Mouse (Mus musculus) induced T-regulatory cell, adult 2 months (primary cell): ENCODE measurements around the gene Dlx3.

Experiments used
- DNase-seq: peaks from one replicate; pipeline ENCODE4 v3.0.0-alpha.2; 2012; ENCODE audit warnings: low read depth

Gene Dlx3

DNA sequence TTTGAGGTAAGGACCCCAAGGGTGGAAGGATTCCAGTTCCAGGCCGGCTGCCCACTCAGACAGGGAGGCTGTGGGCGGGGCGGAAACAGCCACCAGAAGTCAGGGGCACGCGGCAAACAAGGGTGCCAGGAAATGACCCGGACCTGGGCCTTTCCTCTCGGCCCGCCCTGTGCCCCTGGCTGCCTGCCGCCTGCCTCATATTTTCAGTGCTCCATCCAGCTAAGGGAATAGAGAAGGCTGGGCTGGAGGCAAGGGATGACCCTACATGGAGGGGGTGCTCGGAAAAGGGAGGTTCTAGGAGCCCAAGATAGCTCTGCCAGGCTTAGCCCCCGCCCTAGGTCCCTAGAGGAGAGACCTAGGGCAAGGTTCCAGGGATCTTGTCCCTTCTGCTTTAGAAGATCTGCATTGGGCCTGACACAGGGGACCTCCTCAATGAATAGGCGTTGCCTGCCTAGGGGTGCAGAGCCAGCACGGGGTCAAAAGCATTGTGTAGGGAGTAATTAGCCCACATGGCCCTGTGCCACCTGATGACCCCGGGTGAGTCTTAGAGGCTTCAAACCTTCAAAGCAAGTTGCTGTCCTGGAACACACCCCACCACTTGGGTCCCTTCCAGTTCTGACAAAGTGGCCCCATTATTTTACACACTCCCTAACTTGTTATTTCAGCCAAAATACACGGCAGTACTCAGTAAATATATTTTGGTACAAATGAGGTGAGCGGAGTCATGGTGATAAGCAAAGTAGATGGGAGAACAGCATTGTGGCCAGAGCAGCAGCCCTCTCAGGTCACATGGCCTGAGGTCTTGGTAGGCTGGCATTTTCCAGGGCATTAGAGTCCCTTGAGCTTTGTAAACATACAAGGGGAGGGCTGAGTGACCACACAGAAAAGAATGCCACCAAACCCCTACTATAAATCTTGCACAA, 30.8 kb upstream of the Dlx3 start:
- no peak for DNase-seq

DNA sequence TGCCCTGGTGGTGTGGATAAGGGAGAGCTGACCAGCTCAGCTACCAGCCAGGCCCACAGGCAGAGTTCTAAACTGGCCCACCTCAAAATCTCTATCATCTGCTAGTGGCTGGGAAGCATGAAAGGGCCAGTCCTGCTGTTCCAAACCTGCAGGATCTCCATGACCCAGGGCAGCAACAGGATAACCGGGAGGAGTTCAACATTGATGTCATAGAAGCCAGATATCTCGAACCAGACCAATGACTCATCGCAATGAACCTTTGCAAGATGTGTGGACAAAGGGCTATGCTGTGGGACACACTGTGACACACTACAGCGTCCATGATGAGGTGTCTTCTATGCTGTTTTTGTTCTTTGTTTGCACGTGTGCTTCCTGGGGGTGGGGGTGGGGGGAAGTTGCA, 26.8 kb upstream of the Dlx3 start:
- no peak for DNase-seq

DNA sequence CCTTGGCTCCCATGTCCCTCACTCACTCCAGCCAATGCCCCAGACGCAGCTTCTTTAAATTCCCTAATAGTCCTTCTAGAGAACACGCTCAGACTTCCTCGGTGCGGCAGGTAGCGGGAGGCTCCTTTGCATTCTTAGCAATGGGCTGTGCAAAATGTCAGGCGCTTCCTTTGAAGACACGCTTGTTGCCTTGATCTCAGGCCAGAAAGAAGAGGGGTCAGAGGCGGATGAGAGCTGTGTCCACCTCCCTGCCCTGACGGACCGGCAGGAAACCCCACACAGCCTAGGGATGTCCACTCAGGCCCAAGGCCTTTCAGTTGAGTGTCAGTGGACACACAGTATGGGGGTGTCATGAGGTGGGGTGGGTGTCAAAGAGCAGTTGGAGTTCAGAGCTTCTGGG, 24.3 kb upstream of the Dlx3 start:
- no peak for DNase-seq

DNA sequence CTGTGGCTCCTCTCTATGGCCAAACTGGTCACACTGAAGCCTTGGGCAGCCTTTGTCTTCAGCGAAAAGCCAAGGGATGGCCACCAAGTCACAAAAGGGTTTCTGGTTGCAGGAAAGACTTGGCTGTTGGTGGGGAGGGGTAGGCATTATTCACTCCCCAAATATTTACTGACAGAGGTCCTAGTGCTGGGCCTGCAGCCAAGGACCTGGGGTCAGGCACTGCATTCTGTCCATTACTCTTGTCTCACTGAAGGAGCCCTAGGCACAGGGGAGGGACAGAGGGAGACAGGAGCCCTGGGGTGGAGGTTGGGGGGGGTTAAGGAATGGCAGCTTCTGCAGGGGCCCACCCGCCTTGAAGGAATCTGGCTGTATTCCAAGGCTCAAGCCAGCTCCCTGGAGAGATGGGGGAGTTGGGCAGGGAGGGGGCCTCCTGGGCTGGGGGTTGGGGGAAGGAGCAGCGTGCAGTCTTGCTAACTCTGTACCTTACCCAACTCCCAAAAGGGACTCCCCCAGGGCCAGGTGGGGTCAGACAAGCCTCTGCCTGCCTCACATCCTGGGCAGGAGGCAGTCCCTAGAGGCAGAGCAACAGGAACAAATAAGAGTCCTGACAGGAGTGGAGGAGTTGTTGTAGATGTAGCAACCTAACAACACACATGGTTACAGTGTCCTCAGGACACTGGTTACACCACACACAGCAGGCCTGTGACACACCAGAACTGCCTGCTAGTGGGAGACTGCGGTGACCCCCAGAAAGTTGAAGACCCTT, 23.1 kb upstream of the Dlx3 start:
- DNase-seq = no peak

DNA sequence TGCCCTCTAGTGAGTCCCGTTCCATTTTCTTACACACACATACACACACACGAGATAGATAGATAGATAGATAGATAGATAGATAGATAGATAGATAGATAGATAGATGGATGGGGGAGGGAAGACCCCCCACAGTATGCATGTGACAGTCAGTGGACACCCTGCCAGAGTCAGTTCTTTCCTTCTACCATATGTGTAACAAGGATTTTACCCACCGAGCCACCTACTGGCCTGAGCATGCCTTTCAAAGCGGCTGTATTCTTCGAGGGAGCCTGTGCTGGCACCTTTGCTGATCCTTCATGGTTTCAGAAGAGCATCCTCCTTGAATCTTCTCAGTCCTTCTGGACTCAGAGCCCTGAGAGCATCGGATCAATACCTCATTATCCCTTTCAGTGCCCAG, 22.0 kb upstream of the Dlx3 start:
- DNase-seq = no peak

DNA sequence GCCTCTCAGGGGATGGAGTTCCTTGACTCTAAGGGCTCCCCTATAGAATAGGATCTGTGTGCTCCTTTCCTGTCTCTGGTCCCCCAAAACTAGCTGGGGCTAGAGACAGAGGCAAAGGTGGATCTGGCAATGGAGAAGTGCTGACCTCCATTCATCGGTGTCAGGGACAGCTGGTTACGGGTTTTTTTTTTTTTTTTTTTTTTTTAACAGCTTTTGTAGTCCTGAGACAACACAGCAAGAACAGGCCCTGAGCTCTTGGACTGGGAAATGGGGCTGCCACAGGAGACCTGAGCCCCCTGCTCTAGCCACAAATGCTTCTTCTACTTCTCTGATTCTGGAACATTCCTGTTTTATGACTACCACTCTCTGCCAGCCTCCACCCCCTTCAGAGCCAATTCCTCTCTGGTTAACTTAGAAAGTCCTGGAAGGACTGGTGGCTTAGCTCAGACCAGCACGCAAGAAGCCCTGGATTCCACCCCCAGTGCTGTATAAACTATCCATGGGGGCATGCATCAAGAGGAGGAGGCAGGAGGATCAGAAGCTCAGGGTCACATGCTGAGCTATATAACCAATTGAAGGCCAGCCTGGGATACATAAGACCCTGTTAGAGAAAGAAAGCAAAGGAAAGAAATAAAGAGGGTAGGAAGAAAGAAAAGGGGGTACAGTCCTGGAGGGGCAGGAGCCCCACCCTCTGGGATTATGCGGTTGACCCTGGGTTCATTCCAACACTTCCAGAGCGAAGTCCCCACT, 21.4 kb upstream of the Dlx3 start:
- no peak for DNase-seq

DNA sequence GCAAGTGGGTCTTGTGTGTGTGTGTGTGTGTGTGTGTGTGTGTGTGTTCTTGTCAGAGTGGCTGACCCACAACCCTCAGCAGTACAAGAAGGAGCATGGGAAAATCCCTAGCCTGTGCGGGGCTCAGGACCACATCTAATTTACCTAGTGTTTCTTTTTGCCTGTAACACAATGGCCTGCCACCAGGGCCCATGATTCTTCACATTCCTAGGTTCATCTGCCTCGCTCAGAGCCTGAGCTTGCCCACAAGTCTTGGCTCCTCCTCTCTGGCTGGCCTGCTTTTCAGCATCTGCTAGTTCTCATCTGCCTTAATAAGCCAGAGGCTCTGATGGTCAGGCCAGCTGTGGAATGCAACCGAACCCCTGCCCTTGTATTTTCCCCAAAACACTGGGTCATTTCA, 19.5 kb upstream of the Dlx3 start:
- DNase-seq = no peak

DNA sequence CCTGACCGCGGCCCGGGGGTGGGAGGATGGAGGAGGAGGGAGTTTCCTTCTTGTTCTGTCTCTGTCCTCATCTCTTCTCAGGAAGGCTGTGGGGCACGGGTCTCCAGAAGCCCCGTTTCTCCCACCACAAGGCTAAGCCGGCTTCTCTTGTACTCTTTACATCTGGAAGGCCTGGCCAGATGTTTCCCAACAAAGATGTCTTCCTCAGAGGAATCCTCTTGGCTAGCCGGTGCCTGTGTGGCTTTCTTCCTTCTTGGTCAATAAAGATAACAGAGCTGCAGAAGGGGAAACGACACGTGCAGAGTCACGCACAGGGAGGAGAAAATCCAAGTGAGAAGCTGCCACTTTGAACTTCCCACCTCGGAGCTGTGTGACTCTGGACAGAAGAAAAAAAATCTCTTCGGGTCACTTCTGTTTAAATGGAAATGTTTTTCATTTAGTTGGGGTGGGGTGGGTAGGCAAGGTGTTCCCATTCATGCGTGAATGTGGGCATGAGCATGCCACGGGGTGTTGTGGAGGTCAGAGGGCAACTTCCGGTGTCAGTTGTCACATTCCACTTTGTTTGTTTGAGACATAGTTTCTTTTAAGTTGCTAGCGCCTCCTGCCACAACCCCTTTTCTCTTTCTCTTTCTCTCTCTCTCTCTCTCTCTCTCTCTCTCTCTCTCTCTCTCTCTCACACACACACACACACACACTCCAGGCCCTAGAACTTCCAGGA, 18.7 kb upstream of the Dlx3 start:
- no peak for DNase-seq

DNA sequence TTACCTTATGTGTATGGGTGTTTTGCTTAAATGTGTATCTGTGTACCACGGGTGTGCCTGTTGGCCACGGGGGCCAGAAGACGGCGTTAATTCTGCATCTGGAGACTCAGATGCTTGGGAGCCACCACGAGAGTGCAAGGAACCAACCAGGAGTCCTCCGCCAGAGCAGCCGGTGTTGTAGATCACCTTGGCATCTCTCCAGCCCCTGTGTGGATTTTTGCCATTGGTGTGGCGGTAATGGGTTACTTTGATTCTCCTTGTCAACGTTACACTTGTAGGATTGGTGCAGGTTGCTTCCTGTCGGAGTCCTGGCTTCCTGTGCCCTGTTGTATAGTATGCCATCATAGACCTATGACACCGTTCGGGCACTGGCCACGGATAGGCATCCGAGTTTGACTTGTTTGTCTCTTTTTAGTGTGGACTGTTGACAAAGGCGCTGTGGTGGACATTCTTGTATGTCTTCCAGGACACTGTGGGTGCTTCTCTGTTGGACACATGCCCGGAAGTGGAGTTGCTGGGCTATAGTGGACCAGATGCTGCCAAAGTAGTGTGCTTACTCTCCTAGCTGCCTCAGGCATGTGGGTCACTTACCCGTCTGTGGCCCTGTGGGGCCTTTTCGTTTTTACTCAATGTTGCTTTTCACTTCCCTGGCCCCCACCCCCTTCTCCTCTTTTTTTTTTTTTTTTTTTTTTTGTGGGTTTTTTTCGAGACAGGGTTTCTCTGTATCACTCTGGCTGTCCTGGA, 17.6 kb upstream of the Dlx3 start:
- no peak for DNase-seq

DNA sequence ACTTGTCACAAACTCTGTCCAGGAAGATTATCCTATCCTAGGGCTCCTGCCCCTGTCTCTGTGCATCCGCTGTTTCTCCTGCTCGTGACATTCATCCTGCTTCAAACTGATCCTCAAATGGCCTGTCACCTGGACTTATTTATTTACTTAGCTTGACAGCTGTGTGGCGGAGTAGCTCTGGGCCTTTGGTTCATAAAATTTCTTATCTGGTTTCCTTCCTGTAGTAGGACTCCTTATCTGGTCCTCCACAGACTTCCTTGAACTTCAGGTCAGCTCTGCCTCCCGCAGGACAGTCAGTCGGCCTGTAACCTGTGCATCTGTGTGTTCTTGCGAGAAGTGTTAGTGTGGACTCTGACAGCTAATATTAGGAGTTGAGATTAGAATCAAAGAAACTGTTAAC, 15.7 kb upstream of the Dlx3 start:
- DNase-seq = no peak

DNA sequence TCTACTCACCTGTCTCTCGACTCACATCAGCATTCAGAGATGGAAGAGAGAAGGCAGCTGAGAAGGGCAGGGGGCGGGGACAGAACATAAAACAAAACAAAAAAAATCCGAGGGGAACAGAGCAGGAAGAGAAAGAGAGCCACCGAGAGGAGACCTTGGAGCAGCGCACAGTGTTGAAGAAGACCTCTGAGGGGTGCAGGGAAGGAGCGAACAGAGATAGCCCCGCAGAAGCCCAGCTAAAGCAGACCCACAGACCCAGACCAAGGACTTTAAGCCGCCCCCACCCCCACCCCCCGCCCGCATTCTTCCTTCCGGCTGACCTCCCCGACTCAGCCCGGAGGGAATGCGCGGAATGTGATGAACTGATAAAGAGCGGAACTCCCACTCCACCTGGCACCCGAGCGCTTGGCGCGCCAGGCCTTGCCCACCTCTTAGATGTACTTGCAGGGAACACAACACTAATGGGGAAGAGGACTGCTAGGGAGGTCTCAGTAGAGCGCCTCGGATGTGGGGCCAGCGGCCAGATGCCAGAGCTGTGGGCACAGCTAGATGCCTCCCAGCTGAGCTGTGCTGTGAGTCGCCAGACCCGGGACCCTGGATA, 14.5 kb upstream of the Dlx3 start:
- no peak for DNase-seq

DNA sequence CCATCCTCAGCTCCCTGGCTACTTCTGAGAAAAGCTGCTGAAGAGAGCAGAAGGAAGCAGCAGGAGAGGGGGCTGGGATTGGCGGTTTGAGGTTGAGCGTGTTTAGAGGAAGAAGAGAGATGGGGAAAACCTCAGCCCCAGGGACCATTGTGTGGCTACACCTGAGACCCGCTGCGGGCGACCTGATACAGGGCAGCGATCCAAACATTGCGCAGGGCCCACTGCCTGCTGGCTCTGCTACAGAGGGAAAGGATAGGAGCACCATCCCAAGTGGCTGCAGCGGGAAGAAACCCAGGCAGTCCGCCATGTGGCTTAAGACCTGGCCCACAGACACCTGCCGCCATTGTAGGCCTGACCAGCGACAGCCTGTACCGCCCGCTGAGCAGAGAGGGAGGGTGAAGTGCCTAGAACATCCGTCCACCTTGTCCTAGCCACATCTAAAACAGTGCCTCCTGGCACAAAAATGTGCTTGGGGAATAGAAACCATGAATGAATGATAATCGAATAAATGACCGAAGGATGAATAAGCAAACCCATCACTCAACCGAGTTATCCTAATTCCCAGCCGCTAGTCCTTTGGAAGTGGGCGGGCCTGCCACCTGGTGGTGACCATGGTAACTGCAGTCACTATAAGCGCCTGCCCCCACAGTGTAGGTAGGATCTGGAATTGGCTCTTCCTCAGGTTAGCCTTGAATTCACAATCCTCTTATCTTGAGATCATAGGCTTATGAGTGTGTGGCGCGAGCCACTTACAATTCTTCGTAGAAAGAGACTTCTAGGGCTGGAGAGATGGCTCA, 13.3 kb upstream of the Dlx3 start:
- peak; percentile 72 for DNase-seq

DNA sequence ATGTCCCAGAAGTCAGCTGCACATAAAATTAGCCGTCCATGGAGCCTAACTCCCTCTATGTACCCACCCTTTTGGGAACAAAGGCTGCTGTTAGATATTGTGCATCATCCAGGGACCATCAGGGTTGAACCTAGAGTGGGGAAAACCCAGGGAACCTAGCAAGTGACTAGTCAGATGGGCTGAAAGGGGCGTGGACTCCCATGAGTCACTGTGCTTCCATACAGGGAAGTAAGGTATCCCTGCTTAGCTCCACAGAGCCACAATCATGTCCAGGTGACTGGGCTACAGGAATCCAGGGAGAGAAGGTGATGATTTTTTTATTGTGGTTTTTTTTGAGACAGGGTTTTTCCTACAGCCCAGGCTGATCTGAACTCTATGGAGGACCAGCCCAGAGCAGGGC, 10.9 kb upstream of the Dlx3 start:
- DNase-seq = no peak

DNA sequence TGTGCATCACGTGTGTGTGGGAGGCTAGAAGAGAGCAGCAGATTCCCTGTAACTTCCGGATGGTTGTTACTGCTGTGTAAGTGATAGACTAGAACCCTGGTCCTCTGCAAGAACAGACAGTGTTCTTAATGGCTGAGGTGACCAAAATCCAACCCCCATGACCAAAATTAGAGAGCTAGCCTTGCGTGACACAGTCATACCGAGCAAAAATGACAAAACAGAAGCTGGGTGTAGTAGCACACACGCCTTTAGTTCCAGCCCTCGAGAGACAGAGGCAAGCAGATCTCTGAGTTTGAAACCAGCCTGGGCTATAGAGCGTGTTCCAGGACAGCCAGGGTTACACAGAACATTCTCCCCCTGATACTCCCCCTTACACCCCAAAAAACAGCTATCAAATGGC, 9.8 kb upstream of the Dlx3 start:
- DNase-seq = no peak

DNA sequence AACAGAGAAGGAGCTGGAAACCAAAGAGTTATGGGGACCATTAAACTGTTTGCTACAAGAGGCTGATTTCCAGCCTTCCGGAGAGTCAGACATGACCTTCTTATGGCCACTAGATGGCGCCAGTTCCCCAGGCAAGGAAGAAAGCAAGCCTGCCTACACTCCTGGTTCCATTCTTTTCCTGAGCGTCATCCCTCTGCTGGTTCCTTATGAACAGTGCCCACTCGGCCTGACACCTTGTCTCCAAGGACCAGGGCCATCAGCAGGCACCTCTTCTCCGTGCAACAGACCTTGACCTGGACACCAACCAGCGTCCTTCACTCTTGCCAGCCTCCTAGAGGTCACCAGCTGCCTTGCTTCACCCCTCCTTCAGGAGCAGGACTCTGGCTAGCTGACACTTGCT, 2.9 kb upstream of the Dlx3 start:
- DNase-seq = peak; percentile 85

DNA sequence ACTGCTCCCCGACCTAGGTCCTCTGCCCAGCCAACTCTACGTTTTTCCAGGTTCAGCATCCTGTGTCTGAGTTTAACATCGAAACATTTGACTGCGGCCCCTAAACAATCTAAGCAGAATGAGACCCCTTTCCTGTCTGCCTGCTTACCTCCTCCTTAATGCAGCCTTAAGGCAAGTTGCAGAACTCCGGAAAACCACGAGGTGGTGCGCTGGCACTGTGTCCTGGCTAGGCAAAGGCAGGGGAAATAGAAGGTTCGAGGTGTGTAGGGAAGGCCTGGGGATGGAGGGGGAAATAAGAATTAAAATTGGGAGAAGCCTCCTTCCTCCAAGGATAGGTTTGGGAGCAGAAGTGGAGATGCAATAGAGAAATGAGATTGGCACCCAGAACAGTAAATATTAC, 1.4 kb upstream of the Dlx3 start:
- DNase-seq = peak; percentile 55

DNA sequence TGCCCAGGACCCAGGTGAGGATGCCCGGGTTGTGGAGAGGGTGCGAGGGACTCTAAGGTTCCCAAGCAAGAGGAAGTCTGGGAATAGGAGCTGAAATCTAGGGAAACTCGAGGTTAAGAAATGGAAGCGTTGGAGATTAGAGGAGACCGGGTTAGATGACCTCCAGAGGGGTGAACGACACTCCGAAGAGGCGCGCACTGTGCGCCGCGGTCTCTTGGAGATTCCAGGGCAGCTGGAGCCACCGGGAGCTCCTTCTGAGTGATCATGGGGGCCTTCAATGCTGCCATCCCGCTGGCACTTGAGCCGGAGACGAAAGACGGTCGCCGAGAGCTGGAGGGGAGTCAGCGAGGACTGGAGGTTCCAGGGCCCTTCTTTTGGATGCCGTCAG, 708 bp downstream of the Dlx3 start:
- no peak for DNase-seq

DNA sequence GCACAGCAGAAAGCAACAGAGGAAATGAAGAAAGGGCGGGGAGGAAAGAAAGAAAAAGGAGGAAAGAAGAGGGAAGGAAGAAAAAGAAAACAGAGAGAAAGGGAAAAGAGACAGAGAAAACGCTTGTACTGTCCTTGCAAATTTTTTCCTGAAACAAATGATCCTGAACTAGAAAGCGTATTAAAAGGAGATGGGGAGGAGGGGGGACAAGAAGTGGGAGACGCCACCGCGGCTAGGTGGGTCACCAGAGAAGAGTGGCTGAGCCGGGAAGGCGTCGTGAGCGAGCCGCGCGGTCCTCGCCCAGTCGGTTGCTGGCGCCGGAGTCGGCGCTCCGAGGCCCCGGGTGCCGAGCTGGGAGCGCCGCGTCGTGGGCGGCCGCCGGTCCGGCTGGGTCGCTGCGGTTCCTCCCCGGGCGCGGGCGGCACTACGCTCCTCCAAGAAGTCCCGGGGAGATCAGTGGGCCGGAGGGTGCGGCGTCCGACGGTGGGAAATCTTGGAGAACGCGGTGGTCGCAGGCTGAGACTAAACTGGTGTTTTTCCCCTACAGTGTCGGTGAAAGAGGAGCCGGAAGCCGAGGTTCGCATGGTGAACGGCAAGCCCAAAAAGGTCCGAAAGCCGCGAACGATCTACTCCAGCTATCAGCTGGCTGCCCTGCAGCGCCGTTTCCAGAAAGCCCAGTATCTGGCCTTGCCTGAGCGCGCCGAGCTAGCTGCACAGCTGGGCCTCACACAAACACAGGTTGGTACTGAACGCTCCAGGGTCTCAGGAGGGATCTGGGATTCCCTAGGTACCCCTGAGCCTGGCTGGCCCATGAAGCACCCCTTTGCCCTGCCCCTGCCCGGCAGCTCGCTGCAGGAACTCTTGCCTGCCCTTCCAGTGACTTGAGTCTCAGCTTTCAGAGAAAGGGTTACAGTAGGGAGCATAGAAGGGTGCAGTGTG, 1.5 kb downstream of the Dlx3 start:
- no peak for DNase-seq

DNA sequence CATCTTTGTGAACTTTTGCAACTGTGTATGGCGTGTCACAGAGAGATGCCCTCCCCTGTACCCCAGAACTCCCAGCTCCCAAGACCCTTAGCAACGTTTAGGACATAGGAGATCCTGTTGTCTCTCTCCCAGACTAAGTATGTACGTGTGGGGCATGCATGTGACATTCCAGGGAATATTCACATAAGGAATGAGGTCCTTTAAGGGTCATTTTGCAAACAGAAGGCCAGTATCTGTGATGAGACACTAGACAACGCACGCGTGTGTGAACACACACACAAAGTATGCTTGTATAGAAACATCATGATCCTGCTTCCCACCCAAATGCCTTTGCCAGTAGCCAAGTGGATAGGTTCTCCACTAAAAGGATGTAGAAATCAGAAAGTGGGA, 2.2 kb downstream of the Dlx3 start:
- DNase-seq = no peak
